Mouse (Mus musculus) B cell, adult 62 days (primary cell): Measurements from ENCODE around the gene Gm8024. TPM values are rescaled to one million over a fixed set of nuclear protein-coding genes. Genes with fewer than 3 reads are reported as not detected.

Experiments
- total RNA-seq: library from RNA; stranded (reverse); gene quantifications from 4 replicates; pipeline ENCODE4 v1.2.4, GENCODE M21; 2023

The Gm8024 gene
- total RNA-seq = not detected in 4 replicates

GRCm38 (mm10) chr14:42524182-42524581 is at the start of gene Gm8024:
Gene Gm8024 (minus strand): TSS chr14:42524282.

GRCm38 (mm10) chr14:42502249-42502648 is 21.8 kb downstream of the Gm8024 start, which contains the start of gene Gm8020:
Gene Gm8020 (minus strand): TSS chr14:42502349.

Other genes with a start within 250 kb of the Gm8024 start
- not detected in 4 replicates for gene Gm9611, start 226.9 kb downstream of the Gm8024 start, total RNA-seq
- not detected in 4 replicates for gene Gm7995, start 214.1 kb downstream of the Gm8024 start, total RNA-seq
- gene Gm8005, start 84.6 kb downstream of the Gm8024 start, total RNA-seq = not detected in 4 replicates
- not detected in 4 replicates for gene Gm8011, start 60.4 kb downstream of the Gm8024 start, total RNA-seq
- gene Gm8020, start 21.9 kb downstream of the Gm8024 start, total RNA-seq = not detected in 4 replicates
- not detected in 4 replicates for gene Gm17124, start 75.6 kb upstream of the Gm8024 start, total RNA-seq
- gene Gm3633, start 117.6 kb upstream of the Gm8024 start, total RNA-seq = not detected in 4 replicates
- not detected in 4 replicates for gene Gm10378, start 131.7 kb upstream of the Gm8024 start, total RNA-seq
- gene Gm3015, start 244.5 kb upstream of the Gm8024 start, total RNA-seq = not detected in 4 replicates